Mouse (Mus musculus) forelimb bud, embryonic 11.5 days (tissue): Measurements from ENCODE around the gene Faf2.
"Not testable (repeated sequence)": the region's sequence is repeated elsewhere in the genome, so short reads cannot be mapped to it uniquely, and the experiment has no call there.

Experiments
- DNase-seq: peaks from one replicate; pipeline ENCODE4 v3.0.0-alpha.2; 2012; ENCODE audit warnings: low read depth, low spot score

Faf2 gene

DNA sequence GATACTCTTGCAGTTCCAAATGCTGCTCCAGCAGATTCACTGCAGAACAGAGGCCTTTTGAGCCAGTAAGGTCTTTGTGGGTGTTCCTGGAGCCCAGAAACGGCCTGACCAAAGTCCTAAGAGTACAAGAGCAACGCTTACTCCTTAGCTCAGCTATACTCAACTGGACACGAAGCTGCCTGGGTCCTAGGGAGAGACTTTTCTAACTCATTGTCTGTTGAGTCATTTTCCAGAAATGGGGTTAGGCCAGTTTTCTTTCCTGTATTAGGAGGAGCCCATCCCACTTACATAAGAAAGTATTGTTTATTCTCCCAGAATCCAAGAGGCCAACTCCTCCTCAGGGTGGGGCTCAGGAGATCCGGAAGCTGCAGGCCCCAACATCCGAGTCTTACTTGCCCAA is 16.2 kb upstream of the Faf2 start:
- DNase-seq, result no peak

DNA sequence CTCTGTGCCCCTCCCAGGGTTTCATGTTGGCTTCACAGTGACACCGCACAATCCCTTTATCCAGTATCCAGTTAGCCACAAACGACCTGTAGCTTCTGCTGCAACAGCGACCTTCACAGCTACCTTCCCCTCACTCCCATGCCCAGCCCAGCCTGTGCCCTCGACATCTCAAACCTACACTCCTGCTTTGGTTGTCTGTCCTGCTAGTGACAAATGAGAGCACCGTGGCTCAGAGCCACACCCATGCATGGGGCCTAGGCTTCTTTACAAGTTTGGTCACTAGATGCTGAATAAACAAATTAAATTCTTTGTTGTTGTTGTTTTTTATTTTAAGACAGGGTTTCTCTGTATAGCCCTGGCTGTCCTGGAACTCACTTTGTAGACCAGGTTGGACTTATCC is 14.4 kb upstream of the Faf2 start:
- DNase-seq, result no peak

GRCm38 (mm10) chr13:54608002-54608401 is 13.6 kb upstream of the Faf2 start:
- no peak for DNase-seq

DNA sequence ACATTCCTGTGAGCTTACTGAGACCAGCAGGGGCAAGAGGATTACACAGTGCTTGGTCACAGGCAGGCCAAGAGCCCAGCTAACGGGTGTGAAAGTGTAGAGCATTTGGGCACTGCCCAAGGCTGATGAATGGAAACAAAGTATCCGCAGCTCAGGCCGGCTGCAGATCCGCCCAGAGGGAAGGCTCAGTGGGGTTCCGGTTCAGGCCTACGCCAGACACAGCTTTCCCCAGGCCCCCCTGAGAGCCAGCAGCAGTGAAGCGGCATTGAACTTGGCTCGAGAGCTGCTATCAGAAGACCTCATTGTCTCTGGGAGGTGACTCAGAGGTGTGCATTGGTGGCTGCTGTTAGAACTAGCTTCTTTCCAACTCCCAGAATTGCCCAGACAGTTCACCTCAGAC is 12.9 kb upstream of the Faf2 start:
- no peak for DNase-seq

DNA sequence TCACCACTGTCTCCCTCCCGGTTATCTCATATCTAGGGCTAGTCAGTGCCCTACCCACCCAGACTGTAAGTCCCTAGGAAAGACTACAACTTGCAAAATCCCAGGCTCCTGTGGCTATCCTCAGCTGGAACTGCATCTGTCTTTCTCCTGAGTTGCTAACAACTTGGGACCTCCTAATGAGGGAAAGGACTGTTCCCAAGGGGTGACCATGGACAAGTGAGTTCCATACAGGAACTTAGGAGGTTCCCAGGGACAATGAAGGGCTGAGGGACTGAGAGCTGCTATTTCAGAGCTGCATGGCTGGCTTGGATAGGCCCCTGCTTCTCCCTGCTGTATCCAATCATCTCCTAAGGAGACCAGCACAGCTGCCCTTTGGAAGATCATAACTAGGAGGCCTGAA is 12.3 kb upstream of the Faf2 start:
- no peak for DNase-seq

GRCm38 (mm10) chr13:54610613-54610971 is 11.0 kb upstream of the Faf2 start:
- DNase-seq, result no peak

GRCm38 (mm10) chr13:54610972-54611754 is 10.4 kb upstream of the Faf2 start, which contains the start of gene Cltb:
Gene Cltb (minus strand): TSS chr13:54611344.
- peak; percentile 51 for DNase-seq

GRCm38 (mm10) chr13:54613141-54613540 is 8.4 kb upstream of the Faf2 start:
- DNase-seq, result not testable (repeated sequence)

DNA sequence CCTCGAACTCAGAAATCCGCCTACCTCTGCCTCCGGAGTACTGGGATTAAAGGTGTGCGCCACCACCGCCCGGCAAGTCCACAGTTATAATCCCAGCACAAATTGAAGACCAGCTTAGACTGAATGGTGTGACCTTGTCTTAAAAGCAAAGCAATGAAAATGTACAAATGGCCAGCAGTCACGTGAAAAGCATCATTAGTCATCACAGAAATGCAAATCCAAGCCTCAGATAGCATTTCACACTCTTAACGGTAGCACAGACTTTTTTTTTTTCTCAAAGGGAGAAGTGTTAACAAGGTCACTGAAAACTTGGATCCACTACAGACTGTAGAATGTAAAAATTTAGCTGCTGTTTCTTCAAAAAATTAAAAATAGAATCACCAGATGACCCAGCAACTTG is 5.3 kb upstream of the Faf2 start:
- no peak for DNase-seq

GRCm38 (mm10) chr13:54616998-54617397 is 4.6 kb upstream of the Faf2 start:
- no peak for DNase-seq

GRCm38 (mm10) chr13:54621960-54622521 is 457 bp downstream of the Faf2 start:
- DNase-seq, result peak; percentile 24

- DNase-seq, result no peak
These were observed 7.5 kb downstream of the Faf2 start for GRCm38 (mm10) chr13:54629128-54629527.

- DNase-seq, result no peak
These were observed 11.2 kb downstream of the Faf2 start for GRCm38 (mm10) chr13:54632731-54633277.

- no peak for DNase-seq
These were observed 13.4 kb downstream of the Faf2 start for GRCm38 (mm10) chr13:54635011-54635410.

- no peak for DNase-seq
These were observed 28.9 kb downstream of the Faf2 start for GRCm38 (mm10) chr13:54650461-54650860.

- DNase-seq, result no peak
These were observed 39.3 kb downstream of the Faf2 start for GRCm38 (mm10) chr13:54660877-54661276.

GRCm38 (mm10) chr13:54661358-54661757 is 39.8 kb downstream of the Faf2 start:
- no peak for DNase-seq

DNA sequence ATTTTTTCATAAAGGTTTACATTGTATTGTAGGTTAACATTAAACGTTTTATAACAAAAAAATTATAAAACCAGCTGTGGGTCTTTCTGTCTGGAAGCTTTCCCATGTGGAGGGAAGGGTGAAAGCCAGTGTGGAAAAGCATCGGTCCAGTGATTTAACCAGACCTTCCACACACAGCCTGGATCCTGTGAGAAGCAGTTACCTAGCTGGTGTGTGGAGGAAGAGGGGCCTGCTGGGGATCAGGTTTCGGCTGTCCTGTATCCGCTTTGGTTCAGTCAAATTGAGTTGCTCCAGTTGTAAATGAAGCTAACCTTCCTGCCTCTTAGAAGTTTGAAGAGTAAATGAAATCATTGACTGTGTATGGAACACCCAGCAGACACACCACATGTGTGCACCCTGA is 42.4 kb downstream of the Faf2 start:
- DNase-seq, result no peak

GRCm38 (mm10) chr13:54664509-54664908 is 42.9 kb downstream of the Faf2 start:
- DNase-seq, result no peak

DNA sequence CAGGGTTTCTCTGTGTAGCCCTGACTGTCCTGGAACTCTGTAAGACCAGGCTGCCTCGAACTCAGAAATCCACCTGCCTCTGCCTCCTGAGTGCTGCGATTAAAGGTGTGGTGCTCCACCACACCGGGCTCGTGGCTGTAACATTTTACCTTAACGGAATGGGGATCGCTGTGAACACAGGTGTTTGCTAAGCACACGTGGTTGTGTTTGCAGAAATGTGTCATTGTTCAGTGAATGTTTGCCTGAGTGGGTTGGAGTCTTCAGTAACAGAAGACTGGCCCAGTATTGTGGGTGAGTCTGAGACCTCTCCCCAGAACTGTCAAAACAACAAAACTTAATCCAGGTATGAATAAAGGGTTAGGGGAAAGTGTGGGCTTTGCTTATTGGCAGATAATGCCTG is 43.5 kb downstream of the Faf2 start:
- DNase-seq, result no peak

DNA sequence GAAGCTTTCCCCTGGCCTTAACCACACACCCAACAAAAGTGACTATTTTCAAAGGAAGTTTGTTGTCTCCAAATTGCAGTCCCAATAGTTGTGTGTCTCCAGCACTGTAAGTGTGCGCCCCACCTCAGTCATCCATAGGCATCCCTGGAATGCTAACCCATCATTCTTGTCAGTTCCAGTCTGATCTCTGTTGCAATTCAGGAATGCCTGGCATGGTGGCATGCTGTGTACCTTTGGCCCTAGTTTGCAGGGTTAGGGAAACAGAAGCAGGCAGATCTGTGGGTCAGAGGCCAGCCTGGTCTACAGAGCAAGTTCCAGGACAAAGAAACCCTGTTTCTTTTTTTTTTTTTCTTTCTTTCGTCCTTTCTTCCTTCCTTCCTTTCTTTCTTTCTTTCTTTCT is 48.9 kb downstream of the Faf2 start:
- no peak for DNase-seq

GRCm38 (mm10) chr13:54675895-54676590 is 54.5 kb downstream of the Faf2 start:
- peak; percentile 45 for DNase-seq

- no peak for DNase-seq
These were observed 56.7 kb downstream of the Faf2 start for GRCm38 (mm10) chr13:54678263-54678662.
